Mouse (Mus musculus) liver, postnatal 0 days (tissue): ENCODE measurements around the gene Zfp9. TPM values are rescaled to one million over a fixed set of nuclear protein-coding genes. Genes with fewer than 3 reads are reported as not detected.

Experiments used
- ATAC-seq: fragments of 200-750 bp; cut with Nextera tagmentation; 2 replicates; pipeline ENCODE4 v1.8.0; 2017; ENCODE audit warnings: mild to moderate bottlenecking, moderate library complexity
- DNase-seq: peaks from one replicate; pipeline ENCODE4 v3.0.0-alpha.2; 2016
- H3K27ac ChIP-seq: fragments of 300-500 bp; sonication (generic); 2 replicates; pipeline ENCODE4 v1.5.1; 2014; ENCODE audit warnings: antibody characterized with exemption, moderate library complexity, mild to moderate bottlenecking, low read depth
- H3K27me3 ChIP-seq: fragments of 300-500 bp; sonication (generic); 2 replicates; pipeline ENCODE4 v1.6.1; 2014; ENCODE audit warnings: low read length, control low read depth, mixed read lengths; ENCODE audit not compliant: insufficient read depth
- H3K36me3 ChIP-seq: fragments of 300-500 bp; sonication (generic); replicated peaks from 2 replicates; pipeline ENCODE4 v1.6.1; 2014; ENCODE audit warnings: mild to moderate bottlenecking, control low read depth, low read length, moderate library complexity, mixed read lengths; ENCODE audit not compliant: insufficient read depth
- H3K4me1 ChIP-seq: fragments of 300-500 bp; sonication (generic); 2 replicates; pipeline ENCODE4 v1.6.1; 2014; ENCODE audit warnings: antibody characterized with exemption, mild to moderate bottlenecking, control low read depth; ENCODE audit not compliant: insufficient read depth
- H3K4me2 ChIP-seq: fragments of 300-500 bp; sonication (generic); 2 replicates; pipeline ENCODE4 v1.6.1; 2014; ENCODE audit warnings: low read depth, mild to moderate bottlenecking, low read length, moderate library complexity, mixed read lengths
- H3K4me3 ChIP-seq: fragments of 300-500 bp; sonication (generic); 2 replicates; pipeline ENCODE4 v1.5.1; 2014; ENCODE audit warnings: low read depth, low read length
- H3K9ac ChIP-seq: fragments of 300-500 bp; sonication (generic); replicated peaks from 2 replicates; pipeline ENCODE4 v1.6.1; 2014; ENCODE audit warnings: mild to moderate bottlenecking, moderate library complexity
- H3K9me3 ChIP-seq: fragments of 300-500 bp; sonication (generic); 2 replicates; pipeline ENCODE4 v1.6.1; 2016; ENCODE audit warnings: mild to moderate bottlenecking, control low read depth, low read length, mixed read lengths
- CTCF ChIP-seq: sonication (generic); IDR thresholded peaks from 2 replicates; pipeline ENCODE4 v1.5.1; 2016; ENCODE audit warnings: antibody characterized with exemption, low read depth
- EP300 ChIP-seq: IDR thresholded peaks from 2 replicates; pipeline ENCODE4 v1.6.1; 2016; ENCODE audit warnings: antibody characterized with exemption, low read depth, mild to moderate bottlenecking
- WGBS: fragments of 180-500 bp; shearing (Covaris S2); extraction: QIAGEN DNeasy Blood & Tissue Kit; methylation state at CpG from one replicate; pipeline ENCODE4 v1.1.7; 2014; ENCODE audit not compliant: insufficient replicate concordance; 5-methylcytosine and 5-hydroxymethylcytosine counted together
- polyA plus RNA-seq: library from polyadenylated mRNA; unstranded; fragments of >200 nt; fragmentation: Nextera tagmentation; extraction: Ambion mirVana; gene quantifications from 2 replicates; pipeline ENCODE4 v1.2.1, GENCODE M21; 2015

The Zfp9 gene
- 0.62 and 0.67 TPM in 2 replicates for polyA plus RNA-seq

DNA sequence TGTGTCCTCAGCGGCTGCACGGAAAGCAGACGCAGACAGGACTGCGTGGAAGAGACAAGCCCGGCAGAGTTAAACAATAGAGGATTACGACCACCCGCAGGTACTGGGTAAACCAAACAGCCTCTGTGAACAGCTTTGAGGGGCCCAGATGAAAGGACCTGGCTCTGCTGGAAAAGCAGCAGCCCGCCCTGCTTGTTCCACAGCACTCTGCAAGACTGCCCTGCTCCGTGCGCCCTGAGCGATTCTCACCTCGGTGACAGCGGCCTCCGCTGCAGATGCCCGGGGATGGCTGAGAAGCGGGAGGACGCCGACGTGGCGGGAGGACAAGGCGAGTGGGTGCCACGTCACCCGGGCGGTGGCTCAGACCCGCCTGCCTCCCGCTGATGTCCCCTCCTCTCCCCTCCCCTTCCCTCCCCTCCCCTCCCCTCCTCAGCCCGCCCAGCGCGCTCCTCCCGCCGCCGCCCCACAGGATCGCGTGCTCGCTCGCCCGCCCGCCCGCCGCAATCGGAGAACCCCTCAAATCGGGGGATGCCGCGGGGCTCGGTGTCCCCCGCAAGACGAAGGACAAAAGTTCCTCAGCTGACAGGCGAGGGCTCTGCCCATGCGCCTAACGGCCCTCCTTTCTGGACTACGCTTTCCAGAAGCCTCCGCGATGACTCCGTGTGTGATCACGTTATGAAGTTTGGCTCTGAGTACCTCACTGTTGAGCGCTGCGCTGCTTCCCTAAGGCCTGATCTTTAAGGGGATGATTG, at the start of gene Zfp9:
TSS of gene Zfp9 (minus strand) at position 364 of the 752 bp plus-strand sequence.
- Histone ChIP-seq H3K9me3 (no peaks in the 10 kb centered on the region), H3K9ac (peak within 1 kb of the TSS; percentile 64), H3K4me1 (no peaks in the 10 kb centered on the region), H3K36me3 (no peaks in the 10 kb centered on the region), H3K27ac (peak within 1 kb of the TSS; percentile 49; the same call in 1 of the 2 replicates), H3K4me3 (peak within 1 kb of the TSS; percentile 56), H3K27me3 (0 out of 2 replicates have a peak, but pooled peaks cover 4% of the 10 kb centered on the region), H3K4me2 (peak within 1 kb of the TSS; percentile 73)
- peak; percentile 73 for DNase-seq
- 2% methylated on average over 37 of the region's 57 CpGs for WGBS
- TF ChIP-seq CTCF, result no peak
- no peak for TF ChIP-seq EP300
- peak; percentile 94 for ATAC-seq

GRCm38 (mm10) chr6:118520668-118521067, 41.5 kb upstream of the Zfp9 start:
- Histone ChIP-seq H3K27ac (no peak overlapping the region), H3K9ac (no peak overlapping the region), H3K36me3 (peaks cover 41% of the 10 kb centered on the region), H3K4me3 (no peak overlapping the region), H3K4me2 (no peak overlapping the region), H3K9me3 (no peaks in the 10 kb centered on the region), H3K27me3 (no peaks in the 10 kb centered on the region), H3K4me1 (no peaks in the 10 kb centered on the region)
- TF ChIP-seq EP300 (no peak), CTCF (no peak)
- no peak for ATAC-seq
- WGBS, result 89% methylated on average over 7 of the region's 7 CpGs
- no peak for DNase-seq

GRCm38 (mm10) chr6:118513335-118514012, 34.4 kb upstream of the Zfp9 start:
- Histone ChIP-seq H3K27me3 (no peaks in the 10 kb centered on the region), H3K4me2 (no peak overlapping the region), H3K9me3 (no peaks in the 10 kb centered on the region), H3K9ac (no peak overlapping the region), H3K4me3 (no peak overlapping the region), H3K4me1 (no peaks in the 10 kb centered on the region), H3K27ac (no peak overlapping the region), H3K36me3 (peaks cover 22% of the 10 kb centered on the region; the same call in 1 of the 2 replicates)
- 80% methylated on average over 12 of the region's 12 CpGs for WGBS
- TF ChIP-seq EP300, result no peak
- TF ChIP-seq CTCF, result no peak
- DNase-seq (no peak), ATAC-seq (no peak)

- H3K9ac ChIP-seq, result no peak overlapping the region
- WGBS, result 58% methylated on average over 7 of the region's 7 CpGs
- H3K27me3 ChIP-seq, result no peaks in the 10 kb centered on the region
- H3K4me2 ChIP-seq, result no peak overlapping the region
- no peak for ATAC-seq
- no peaks in the 10 kb centered on the region for H3K4me1 ChIP-seq
- no peaks in the 10 kb centered on the region for H3K36me3 ChIP-seq
- no peak overlapping the region for H3K27ac ChIP-seq
- TF ChIP-seq EP300, result no peak
- DNase-seq, result no peak
- no peak overlapping the region for H3K4me3 ChIP-seq
- H3K9me3 ChIP-seq, result no peaks in the 10 kb centered on the region
Observed at GRCm38 (mm10) chr6:118499010-118499409, 19.9 kb upstream of the Zfp9 start.

DNA sequence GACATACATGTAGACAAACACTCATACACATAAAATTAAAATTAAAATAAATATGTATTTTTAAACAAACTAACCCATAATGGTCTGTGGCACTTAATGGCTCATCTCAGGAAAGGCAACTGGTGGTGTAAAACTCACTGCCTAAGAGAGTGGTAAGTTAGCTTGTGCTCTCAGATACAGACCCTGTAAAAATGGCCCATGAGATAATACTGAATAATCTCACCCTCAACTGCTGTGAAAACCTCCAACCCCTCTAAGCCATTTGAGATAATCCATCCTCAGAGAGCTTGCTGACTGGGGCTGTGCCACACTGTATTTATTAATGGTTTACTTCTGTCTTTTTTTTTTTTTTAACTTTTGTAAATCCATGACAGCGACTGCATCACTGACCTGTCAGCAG, 3.0 kb upstream of the Zfp9 start:
- Histone ChIP-seq H3K9ac (no peak overlapping the region), H3K27me3 (0 out of 2 replicates have a peak, but pooled peaks cover 4% of the 10 kb centered on the region), H3K4me2 (no peak overlapping the region), H3K27ac (no peak overlapping the region), H3K9me3 (no peaks in the 10 kb centered on the region), H3K36me3 (no peaks in the 10 kb centered on the region), H3K4me1 (no peaks in the 10 kb centered on the region), H3K4me3 (no peak overlapping the region)
- 71% methylated on average over 1 of the region's 1 CpGs for WGBS
- no peak for TF ChIP-seq CTCF
- no peak for TF ChIP-seq EP300
- DNase-seq (no peak), ATAC-seq (no peak)

- no peak for TF ChIP-seq CTCF
- no peak for TF ChIP-seq EP300
- ATAC-seq (0 out of 2 replicates have a peak, but pooled peaks have one; percentile 24), DNase-seq (no peak)
- no peaks in the 10 kb centered on the region for H3K36me3 ChIP-seq
- H3K4me2 ChIP-seq, result peak overlapping the region; percentile 73
- 53% methylated on average over 10 of the region's 10 CpGs for WGBS
- no peak overlapping the region for H3K27ac ChIP-seq
- H3K27me3 ChIP-seq, result 0 out of 2 replicates have a peak, but pooled peaks cover 4% of the 10 kb centered on the region
- no peaks in the 10 kb centered on the region for H3K4me1 ChIP-seq
- peak overlapping the region; percentile 56 for H3K4me3 ChIP-seq
- peak overlapping the region; percentile 64 for H3K9ac ChIP-seq
- no peaks in the 10 kb centered on the region for H3K9me3 ChIP-seq
Observed at GRCm38 (mm10) chr6:118477875-118478785, 990 bp downstream of the Zfp9 start.
